Mouse (Mus musculus) liver, embryonic 13.5 days (tissue): ENCODE results near the gene Polr1b. TPM values are rescaled to one million over a fixed set of nuclear protein-coding genes. Genes with fewer than 3 reads are reported as not detected.

Experiments used
- ATAC-seq: fragments of 200-750 bp; cut with Nextera tagmentation; 2 replicates; pipeline ENCODE4 v1.8.0; 2017; ENCODE audit warnings: low read depth, mild to moderate bottlenecking, moderate number of reproducible peaks, moderate library complexity
- DNase-seq: peaks from one replicate; pipeline ENCODE4 v3.0.0; 2022
- H3K27ac ChIP-seq: fragments of 300-500 bp; sonication (generic); 2 replicates; pipeline ENCODE4 v1.5.1; 2015; ENCODE audit warnings: moderate library complexity, mild to moderate bottlenecking, inconsistent platforms
- H3K27me3 ChIP-seq: fragments of 300-500 bp; sonication (generic); 2 replicates; pipeline ENCODE4 v1.6.1; 2015; ENCODE audit warnings: mild to moderate bottlenecking, inconsistent platforms
- H3K36me3 ChIP-seq: fragments of 300-500 bp; sonication (generic); 2 replicates; pipeline ENCODE4 v1.6.1; 2015; ENCODE audit warnings: mild to moderate bottlenecking, inconsistent platforms
- H3K4me1 ChIP-seq: fragments of 300-500 bp; sonication (generic); replicated peaks from 2 replicates; pipeline ENCODE4 v1.6.1; 2015; ENCODE audit warnings: inconsistent platforms
- H3K4me2 ChIP-seq: fragments of 300-500 bp; sonication (generic); 2 replicates; pipeline ENCODE4 v1.6.1; 2015; ENCODE audit warnings: inconsistent platforms, mild to moderate bottlenecking, moderate library complexity
- H3K4me3 ChIP-seq: fragments of 300-500 bp; sonication (generic); replicated peaks from 2 replicates; pipeline ENCODE4 v1.5.1; 2015; ENCODE audit warnings: mild to moderate bottlenecking, inconsistent platforms
- H3K9ac ChIP-seq: fragments of 300-500 bp; sonication (generic); 2 replicates; pipeline ENCODE4 v1.6.1; 2015; ENCODE audit warnings: mild to moderate bottlenecking, inconsistent platforms
- H3K9me3 ChIP-seq: fragments of 300-500 bp; sonication (generic); replicated peaks from 2 replicates; pipeline ENCODE4 v1.6.1; 2016; ENCODE audit warnings: inconsistent platforms
- WGBS: fragments of 180-500 bp; shearing (Covaris S2); methylation state at CpG from one replicate; pipeline ENCODE4 v1.1.7; 2015; ENCODE audit not compliant: insufficient replicate concordance; 5-methylcytosine and 5-hydroxymethylcytosine counted together
- polyA plus RNA-seq: library from polyadenylated mRNA; unstranded; fragments of >200 nt; fragmentation: Nextera tagmentation; extraction: Ambion mirVana; gene quantifications from 2 replicates; pipeline ENCODE4 v1.2.1, GENCODE M21; 2015

Polr1b gene
- polyA plus RNA-seq, 1 experiment from 2014 or later: 21.6 TPM

GRCm38 (mm10) chr2:129152751-129153150, 52.0 kb downstream of the Polr1b start:
- H3K9me3 ChIP-seq: no peaks in the 10 kb centered on the region
- H3K4me1 ChIP-seq: no peaks in the 10 kb centered on the region
- no peak overlapping the region for H3K4me3 ChIP-seq
- no peak for DNase-seq
- no peak for ATAC-seq
- H3K27me3 ChIP-seq: no peaks in the 10 kb centered on the region
- H3K36me3 ChIP-seq: no peaks in the 10 kb centered on the region
- 60% methylated on average over 1 of the region's 1 CpGs for WGBS
- no peak overlapping the region for H3K9ac ChIP-seq
- no peak overlapping the region for H3K4me2 ChIP-seq
- no peak overlapping the region for H3K27ac ChIP-seq

GRCm38 (mm10) chr2:129164815-129165214, 64.0 kb downstream of the Polr1b start:
- ATAC-seq (no peak), DNase-seq (no peak)
- WGBS: 45% methylated on average over 5 of the region's 5 CpGs
- H3K36me3 ChIP-seq: no peaks in the 10 kb centered on the region
- H3K9me3 ChIP-seq: no peaks in the 10 kb centered on the region
- H3K9ac ChIP-seq: no peak overlapping the region
- no peak overlapping the region for H3K4me2 ChIP-seq
- no peak overlapping the region for H3K4me3 ChIP-seq
- H3K27me3 ChIP-seq: no peaks in the 10 kb centered on the region
- no peaks in the 10 kb centered on the region for H3K4me1 ChIP-seq
- no peak overlapping the region for H3K27ac ChIP-seq

GRCm38 (mm10) chr2:129166466-129167463, 66.0 kb downstream of the Polr1b start:
- no peak overlapping the region for H3K27ac ChIP-seq

GRCm38 (mm10) chr2:129173386-129173785, 72.6 kb downstream of the Polr1b start:
- DNase-seq (no peak), ATAC-seq (no peak)
- Histone ChIP-seq H3K27me3 (peaks cover 3% of the 10 kb centered on the region; the same call in 1 of the 2 replicates), H3K9ac (no peak overlapping the region), H3K4me3 (no peak overlapping the region), H3K4me1 (no peaks in the 10 kb centered on the region; the same call in 1 of the 2 replicates), H3K27ac (no peak overlapping the region), H3K4me2 (no peak overlapping the region), H3K36me3 (no peaks in the 10 kb centered on the region), H3K9me3 (no peaks in the 10 kb centered on the region)
- 60% methylated on average over 10 of the region's 10 CpGs for WGBS

More at GRCm38 (mm10) chr2:129166466-129167463, 66.0 kb downstream of the Polr1b start:
- H3K9ac ChIP-seq: no peak overlapping the region
- ATAC-seq (no peak), DNase-seq (no peak)
- WGBS: 51% methylated on average over 10 of the region's 10 CpGs
- H3K4me3 ChIP-seq: no peak overlapping the region
- H3K36me3 ChIP-seq: no peaks in the 10 kb centered on the region
- H3K4me2 ChIP-seq: no peak overlapping the region
- H3K4me1 ChIP-seq: no peaks in the 10 kb centered on the region
- H3K27me3 ChIP-seq: no peaks in the 10 kb centered on the region
- no peaks in the 10 kb centered on the region for H3K9me3 ChIP-seq

GRCm38 (mm10) chr2:129174474-129174873, 73.7 kb downstream of the Polr1b start:
- Histone ChIP-seq H3K9me3 (no peaks in the 10 kb centered on the region), H3K4me3 (no peak overlapping the region), H3K36me3 (no peaks in the 10 kb centered on the region), H3K4me1 (no peaks in the 10 kb centered on the region; the same call in 1 of the 2 replicates), H3K27me3 (peaks cover 3% of the 10 kb centered on the region; the same call in 1 of the 2 replicates), H3K27ac (no peak overlapping the region), H3K4me2 (no peak overlapping the region), H3K9ac (no peak overlapping the region)
- DNase-seq (peak; percentile 34), ATAC-seq (peak; percentile 55)
- WGBS: 31% methylated on average over 7 of the region's 7 CpGs

- H3K9ac ChIP-seq: no peak overlapping the region
- ATAC-seq (no peak), DNase-seq (no peak)
Measured at GRCm38 (mm10) chr2:129175636-129176035, 74.8 kb downstream of the Polr1b start.

More at GRCm38 (mm10) chr2:129175636-129176035, 74.8 kb downstream of the Polr1b start:
- H3K27me3 ChIP-seq: peaks cover 3% of the 10 kb centered on the region; the same call in 1 of the 2 replicates
- no peak overlapping the region for H3K27ac ChIP-seq
- no peaks in the 10 kb centered on the region; the same call in 1 of the 2 replicates for H3K4me1 ChIP-seq
- no peaks in the 10 kb centered on the region for H3K9me3 ChIP-seq
- H3K36me3 ChIP-seq: no peaks in the 10 kb centered on the region
- no peak overlapping the region for H3K4me2 ChIP-seq
- no peak overlapping the region for H3K4me3 ChIP-seq
- WGBS: 4% methylated on average over 2 of the region's 2 CpGs

Other genes starting within 250 kb of the Polr1b start
- 0.45 and 0.54 TPM in 2 replicates for gene Fbln7, start 238.0 kb upstream of the Polr1b start, polyA plus RNA-seq
- 4.2 and 4.5 TPM in 2 replicates for gene Zc3h8, start 156.9 kb upstream of the Polr1b start, polyA plus RNA-seq
- 0.71 and 0.85 TPM in 2 replicates for gene Zc3h6, start 133.6 kb upstream of the Polr1b start, polyA plus RNA-seq
- gene Gm10762, start 133.3 kb upstream of the Polr1b start, polyA plus RNA-seq: 3.7 and 3.8 TPM in 2 replicates
- gene Vinac1, start 52.8 kb upstream of the Polr1b start, polyA plus RNA-seq: not detected in 2 replicates
- 2.1 and 2.2 TPM in 2 replicates for gene Ttl, start 35.1 kb upstream of the Polr1b start, polyA plus RNA-seq
- gene Chchd5, start 28.7 kb downstream of the Polr1b start, polyA plus RNA-seq: 9.6 and 10.9 TPM in 2 replicates
- 48.6 and 55.8 TPM in 2 replicates for gene Slc20a1, start 97.8 kb downstream of the Polr1b start, polyA plus RNA-seq
- 22.5 and 36.2 TPM in 2 replicates for gene Ckap2l, start 196.2 kb downstream of the Polr1b start, polyA plus RNA-seq
- gene Il1a, start 209.0 kb downstream of the Polr1b start, polyA plus RNA-seq: 3.7 and 5.5 TPM in 2 replicates